Mouse (Mus musculus): ENCODE results near the gene Prdx1.

DNA sequence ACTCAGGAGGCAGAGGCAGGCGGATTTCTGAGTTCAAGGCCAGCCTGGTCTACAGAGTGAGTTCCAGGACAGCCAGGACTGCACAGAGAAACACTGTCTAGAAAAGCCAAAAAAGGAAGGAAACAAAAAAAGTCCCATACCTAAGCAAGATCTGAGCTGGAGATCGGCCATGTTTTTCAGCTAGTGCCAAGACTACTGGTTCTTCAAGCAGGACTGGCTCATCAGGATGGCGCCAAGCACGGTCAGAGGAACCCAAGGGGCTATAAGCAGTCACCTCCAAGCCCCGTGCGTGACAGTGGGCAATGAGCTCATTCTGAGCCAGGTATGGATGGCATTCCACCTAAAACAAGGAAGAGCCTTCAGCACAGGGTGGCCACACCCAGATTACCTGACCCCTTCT, 46.5 kb upstream of the Prdx1 start:
- TF ChIP-seq EP300 (IDR thresholded peaks at IDR 0.05; ENCODE audit: insufficient read depth, low read depth, low read length), result no peak
- no peak for TF ChIP-seq CTCF (IDR thresholded peaks at IDR 0.05; ENCODE audit: low read depth, low read length)

All from ES-Bruce4 (cell line).